ENCODE assay signal across 1 mouse cellular context in genomic region chr4:88210602-88211001, GRCm38 (mm10).
TF ChIP-seq lines count a peak whose summit lies in the region.

No protein-coding gene starts in this region.

TF ChIP-seq in CH12.LX, 34 proteins besides CTCF, POLR2A, EP300 and RAD21 (continued from another document):
- TF ChIP-seq ZKSCAN1 (IDR thresholded peaks at IDR 0.05; ENCODE audit: borderline replicate concordance, low read depth, low read length) (no peak), USF1 (IDR thresholded peaks at IDR 0.05; ENCODE audit: low read depth, low read length) (no peak), UBTF (IDR thresholded peaks at IDR 0.05; ENCODE audit: low read depth, low read length) (no peak), PAX5 (IDR thresholded peaks at IDR 0.05; ENCODE audit: low read length) (no peak), HCFC1 (IDR thresholded peaks at IDR 0.05; ENCODE audit: low read depth, low read length) (no peak)
